Mouse (Mus musculus): ENCODE data around the gene Hoxa3. TPM values are rescaled to one million over a fixed set of nuclear protein-coding genes. Genes with fewer than 3 reads are reported as not detected.

Hoxa3 gene
- polyA plus RNA-seq, 1 experiment from 2014 or later: not detected

DNA sequence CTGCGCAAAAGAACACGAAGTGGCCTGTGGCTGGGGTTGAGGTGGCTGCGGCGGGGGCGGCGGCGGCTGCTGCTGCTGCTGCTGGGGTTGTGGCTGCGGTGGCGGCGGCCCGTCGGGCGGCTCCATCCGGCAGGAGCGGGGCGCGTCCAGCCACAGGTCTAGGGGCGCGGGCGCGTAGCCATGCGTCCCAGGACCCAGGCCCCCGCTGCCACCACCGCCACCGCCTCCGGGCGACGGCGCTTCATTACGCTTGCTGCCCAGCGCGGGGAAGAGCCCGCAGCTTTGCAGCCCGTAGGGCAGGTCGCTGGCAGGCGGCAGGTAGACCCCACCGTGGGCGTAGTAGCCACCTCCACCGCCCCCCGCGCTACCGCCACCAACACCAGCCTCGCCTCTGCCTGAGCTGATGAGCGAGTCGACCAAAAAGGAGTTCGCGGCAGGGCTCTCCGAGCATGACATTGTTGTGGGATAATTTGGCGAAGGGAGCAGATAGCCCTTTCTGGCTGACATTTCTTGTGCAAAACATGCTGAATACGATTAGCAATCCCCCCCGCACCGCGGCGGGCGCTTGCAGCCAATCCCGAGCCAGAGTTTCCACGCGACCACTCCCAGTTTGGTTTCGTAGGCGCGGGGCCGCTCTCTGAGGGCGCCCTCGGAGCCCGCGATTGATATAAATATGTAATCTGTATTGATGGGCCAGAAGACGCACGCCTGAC, 21.4 kb upstream of the Hoxa3 start:
- no peak overlapping the region for H3K9ac ChIP-seq
- H3K4me2 ChIP-seq: no peak overlapping the region
- WGBS: 2% methylated on average over 66 of the region's 68 CpGs
- H3K27ac ChIP-seq: no peak overlapping the region
- no peaks in the 10 kb centered on the region for H3K4me1 ChIP-seq
- ATAC-seq: no peak
- H3K27me3 ChIP-seq: peaks cover 98% of the 10 kb centered on the region
- no peaks in the 10 kb centered on the region for H3K36me3 ChIP-seq (ENCODE audit: poor library complexity, severe bottlenecking)
- no peaks in the 10 kb centered on the region for H3K9me3 ChIP-seq (replicated peaks)
- H3K4me3 ChIP-seq: no peak overlapping the region

DNA sequence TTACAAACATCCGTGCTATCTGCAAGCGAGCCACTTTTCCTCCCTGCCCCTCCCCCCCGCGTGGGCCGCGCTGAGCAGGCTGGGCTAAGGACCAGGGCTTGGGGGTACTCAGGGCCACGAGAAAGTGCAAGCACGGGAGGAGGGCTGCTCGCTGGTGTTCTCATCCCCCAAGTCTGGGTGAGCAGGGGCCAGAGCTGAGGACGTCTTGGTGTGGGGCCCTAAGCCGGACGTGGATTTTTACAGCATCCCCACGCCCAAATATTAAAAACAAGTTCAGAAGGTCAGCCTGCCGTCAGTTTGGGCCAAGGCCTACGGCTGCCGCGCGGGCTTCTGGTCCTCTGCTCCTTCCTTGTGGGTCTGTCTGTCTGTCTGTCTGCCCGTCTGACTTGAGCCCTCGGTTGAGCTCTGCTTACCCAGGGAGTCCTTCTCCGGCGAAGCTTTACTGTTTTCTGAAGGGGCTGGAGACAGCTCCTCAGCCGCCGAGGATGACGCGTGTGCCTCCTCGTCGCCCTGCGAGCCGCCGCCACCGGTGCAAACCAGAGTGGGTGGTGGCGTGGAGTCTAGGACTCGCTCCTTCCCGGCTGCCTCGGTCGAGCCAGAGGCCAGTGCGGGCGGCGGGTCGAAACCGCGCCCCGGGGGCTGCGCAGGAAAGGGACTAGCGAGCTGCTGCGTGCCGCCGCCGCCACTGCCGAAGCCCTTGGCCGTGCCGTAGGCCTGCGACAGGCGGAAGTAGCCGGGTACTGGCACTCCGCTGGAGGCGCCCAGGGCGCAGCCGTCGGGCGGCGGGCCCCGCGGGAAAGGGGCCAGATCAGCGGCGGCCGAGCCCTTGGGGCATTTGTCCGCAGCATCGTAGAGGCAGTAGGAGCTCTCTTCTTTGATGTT, 20.7 kb upstream of the Hoxa3 start:
- Histone ChIP-seq H3K36me3 (ENCODE audit: poor library complexity, severe bottlenecking) (no peaks in the 10 kb centered on the region), H3K27ac (no peak overlapping the region), H3K4me1 (no peaks in the 10 kb centered on the region), H3K4me3 (no peak overlapping the region), H3K4me2 (no peak overlapping the region), H3K27me3 (peaks cover 98% of the 10 kb centered on the region), H3K9ac (no peak overlapping the region), H3K9me3 (replicated peaks) (no peaks in the 10 kb centered on the region)
- 2% methylated on average over 70 of the region's 70 CpGs for WGBS
- ATAC-seq: no peak

DNA sequence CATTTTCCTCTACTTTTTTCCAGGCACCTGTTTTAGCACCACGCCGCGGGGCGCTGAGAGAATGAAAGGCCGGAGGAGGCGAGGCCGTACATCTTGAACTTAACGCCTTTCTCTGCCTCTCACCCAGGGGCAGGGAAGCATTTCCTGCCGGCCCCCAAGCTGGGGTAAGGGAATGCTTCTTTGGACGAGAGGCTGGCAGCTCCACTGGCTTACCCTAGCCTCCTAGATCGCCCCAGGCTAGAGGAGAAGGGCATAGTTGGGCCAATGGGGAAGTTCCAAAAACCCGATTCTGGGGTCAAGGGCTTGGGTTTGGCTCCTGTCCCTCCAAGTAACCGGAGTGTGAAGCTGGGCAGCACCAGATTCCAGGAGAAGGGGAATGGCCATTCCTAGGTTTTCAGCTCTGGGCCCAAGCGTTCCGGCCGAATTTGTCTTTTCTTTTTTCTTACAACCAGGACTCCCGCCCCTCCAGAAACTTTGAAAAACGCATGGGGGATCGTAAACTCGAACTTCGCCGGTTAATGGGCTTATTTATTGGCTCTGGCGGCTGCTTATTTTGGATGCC, 19.9 kb upstream of the Hoxa3 start:
- H3K27me3 ChIP-seq: peaks cover 97% of the 10 kb centered on the region
- no peaks in the 10 kb centered on the region for H3K4me1 ChIP-seq
- no peak for ATAC-seq
- H3K36me3 ChIP-seq (ENCODE audit: poor library complexity, severe bottlenecking): no peaks in the 10 kb centered on the region
- H3K4me3 ChIP-seq: no peak overlapping the region
- H3K27ac ChIP-seq: no peak overlapping the region
- WGBS: 2% methylated on average over 23 of the region's 23 CpGs
- no peak overlapping the region for H3K9ac ChIP-seq
- no peak overlapping the region for H3K4me2 ChIP-seq
- H3K9me3 ChIP-seq (replicated peaks): no peaks in the 10 kb centered on the region

- no peaks in the 10 kb centered on the region for H3K4me1 ChIP-seq
- H3K27ac ChIP-seq: no peak overlapping the region
- under 1% methylated on average over 18 of the region's 18 CpGs for WGBS
- no peak overlapping the region for H3K9ac ChIP-seq
- H3K4me3 ChIP-seq: no peak overlapping the region
- no peak for ATAC-seq
- H3K27me3 ChIP-seq: peaks cover 97% of the 10 kb centered on the region
- no peak overlapping the region for H3K4me2 ChIP-seq
- H3K9me3 ChIP-seq (replicated peaks): no peaks in the 10 kb centered on the region
- H3K36me3 ChIP-seq (ENCODE audit: poor library complexity, severe bottlenecking): no peaks in the 10 kb centered on the region
Observed at GRCm38 (mm10) chr6:52232568-52232965, 19.4 kb upstream of the Hoxa3 start.

DNA sequence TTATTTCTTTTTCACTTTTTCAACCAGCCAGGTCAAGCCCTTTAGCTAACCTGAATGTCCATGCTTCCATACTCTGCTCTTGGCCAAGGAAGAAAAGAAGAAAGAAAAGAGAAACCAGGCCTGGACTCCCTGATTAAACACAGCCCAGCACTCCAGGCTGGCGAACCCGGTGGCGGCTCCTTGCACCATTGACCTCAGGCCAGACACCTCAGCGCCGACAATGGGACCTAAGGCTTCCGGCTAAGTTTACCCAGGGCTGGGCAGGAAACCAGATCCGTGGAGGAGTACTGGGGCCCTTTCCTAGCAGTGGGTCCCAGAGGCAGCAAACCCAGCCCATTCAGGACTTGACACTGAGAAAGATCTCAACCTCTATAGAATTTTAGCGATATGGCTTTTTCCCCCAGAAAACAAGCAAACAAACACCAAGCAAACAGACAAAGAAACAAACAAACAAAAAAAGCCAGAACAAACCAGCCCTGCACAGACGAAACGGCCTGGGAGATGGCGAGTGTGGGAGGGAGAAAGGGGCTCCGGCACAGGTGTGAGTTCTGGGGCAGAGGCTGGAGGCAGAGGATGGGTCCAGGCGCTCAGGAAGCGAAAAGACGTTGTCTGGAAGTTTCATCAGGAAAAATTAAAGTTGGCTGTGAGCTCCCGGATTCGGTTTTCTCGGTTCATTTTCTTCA, 18.9 kb upstream of the Hoxa3 start:
- H3K27ac ChIP-seq: no peak overlapping the region
- ATAC-seq: no peak
- peaks cover 97% of the 10 kb centered on the region for H3K27me3 ChIP-seq
- H3K4me3 ChIP-seq: no peak overlapping the region
- no peaks in the 10 kb centered on the region for H3K4me1 ChIP-seq
- H3K9ac ChIP-seq: no peak overlapping the region
- H3K36me3 ChIP-seq (ENCODE audit: poor library complexity, severe bottlenecking): no peaks in the 10 kb centered on the region
- no peaks in the 10 kb centered on the region for H3K9me3 ChIP-seq (replicated peaks)
- H3K4me2 ChIP-seq: no peak overlapping the region
- WGBS: 2% methylated on average over 18 of the region's 18 CpGs

- no peak for ATAC-seq
- H3K9ac ChIP-seq: no peak within 1 kb of the TSS
- no peaks in the 10 kb centered on the region for H3K36me3 ChIP-seq (ENCODE audit: poor library complexity, severe bottlenecking)
- H3K27ac ChIP-seq: no peak within 1 kb of the TSS
- H3K27me3 ChIP-seq: peaks cover 97% of the 10 kb centered on the region
- H3K9me3 ChIP-seq (replicated peaks): no peaks in the 10 kb centered on the region
- H3K4me3 ChIP-seq: no peak within 1 kb of the TSS
- 1% methylated on average over 26 of the region's 36 CpGs for WGBS
- no peak within 1 kb of the TSS for H3K4me2 ChIP-seq
- no peaks in the 10 kb centered on the region for H3K4me1 ChIP-seq
Observed at GRCm38 (mm10) chr6:52230516-52231165, 17.5 kb upstream of the Hoxa3 start, which contains the start of gene Hoxa9. TSS of gene Hoxa9 (minus strand) at chr6:52231089.

- H3K27me3 ChIP-seq: peaks cover 97% of the 10 kb centered on the region
- H3K9me3 ChIP-seq (replicated peaks): no peaks in the 10 kb centered on the region
- WGBS: 1% methylated on average over 44 of the region's 44 CpGs
- no peaks in the 10 kb centered on the region for H3K36me3 ChIP-seq (ENCODE audit: poor library complexity, severe bottlenecking)
- no peak overlapping the region for H3K27ac ChIP-seq
- H3K4me3 ChIP-seq: no peak overlapping the region
- no peak overlapping the region for H3K4me2 ChIP-seq
- no peaks in the 10 kb centered on the region for H3K4me1 ChIP-seq
- no peak overlapping the region for H3K9ac ChIP-seq
- ATAC-seq: no peak
Observed at GRCm38 (mm10) chr6:52229558-52230416, 16.7 kb upstream of the Hoxa3 start.

DNA sequence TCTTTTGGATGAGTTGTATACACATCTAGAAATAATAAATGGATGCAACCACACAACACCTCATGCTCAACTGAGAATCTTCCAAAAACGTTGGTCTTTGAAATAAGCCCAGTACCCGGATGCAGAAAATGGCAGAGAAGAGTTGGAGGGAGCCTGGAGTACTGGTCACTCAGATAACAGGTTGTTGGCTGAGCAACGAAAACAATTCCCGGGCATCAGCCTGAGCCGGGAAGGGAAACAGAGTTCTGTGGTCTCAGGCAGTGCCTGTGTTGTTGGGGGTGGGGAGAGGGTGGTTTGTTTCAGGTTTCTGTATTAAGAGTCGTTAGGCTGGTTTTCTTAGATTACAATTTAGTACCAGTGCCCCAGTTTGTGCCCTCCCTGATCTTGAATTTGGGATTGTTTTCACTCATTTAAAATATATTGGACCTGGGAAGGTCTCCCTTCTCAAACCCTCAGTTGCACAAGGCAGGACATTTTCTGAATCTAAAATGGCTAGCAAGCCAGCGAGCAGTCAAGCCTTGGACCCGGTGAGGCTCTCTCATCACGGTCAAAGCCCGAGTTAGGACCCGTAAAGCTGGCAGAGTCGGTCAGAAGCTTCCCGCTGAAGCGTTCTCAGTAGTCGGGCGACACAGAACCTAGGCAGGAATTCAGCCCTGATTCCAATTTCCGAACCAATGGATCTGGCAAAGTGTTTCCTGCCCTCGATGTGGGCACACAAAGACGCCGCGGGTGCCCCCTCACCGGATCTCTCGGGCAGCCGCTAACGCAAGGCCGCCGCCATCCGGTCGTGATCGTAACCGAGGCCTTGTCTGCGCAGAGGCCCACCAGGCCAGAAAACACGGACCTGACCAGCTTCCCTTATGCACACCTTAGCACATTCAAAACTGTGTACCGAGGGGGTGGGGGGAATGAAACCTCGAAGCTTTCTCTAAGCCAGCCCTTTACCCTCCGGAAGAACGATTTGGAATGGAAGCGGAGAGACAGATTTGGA, 15.6 kb upstream of the Hoxa3 start:
- Histone ChIP-seq H3K27ac (no peak overlapping the region), H3K27me3 (peaks cover 97% of the 10 kb centered on the region), H3K36me3 (ENCODE audit: poor library complexity, severe bottlenecking) (no peaks in the 10 kb centered on the region), H3K4me2 (no peak overlapping the region), H3K9me3 (replicated peaks) (no peaks in the 10 kb centered on the region), H3K4me3 (no peak overlapping the region), H3K9ac (no peak overlapping the region), H3K4me1 (no peaks in the 10 kb centered on the region)
- ATAC-seq: no peak
- WGBS: 1% methylated on average over 38 of the region's 38 CpGs

DNA sequence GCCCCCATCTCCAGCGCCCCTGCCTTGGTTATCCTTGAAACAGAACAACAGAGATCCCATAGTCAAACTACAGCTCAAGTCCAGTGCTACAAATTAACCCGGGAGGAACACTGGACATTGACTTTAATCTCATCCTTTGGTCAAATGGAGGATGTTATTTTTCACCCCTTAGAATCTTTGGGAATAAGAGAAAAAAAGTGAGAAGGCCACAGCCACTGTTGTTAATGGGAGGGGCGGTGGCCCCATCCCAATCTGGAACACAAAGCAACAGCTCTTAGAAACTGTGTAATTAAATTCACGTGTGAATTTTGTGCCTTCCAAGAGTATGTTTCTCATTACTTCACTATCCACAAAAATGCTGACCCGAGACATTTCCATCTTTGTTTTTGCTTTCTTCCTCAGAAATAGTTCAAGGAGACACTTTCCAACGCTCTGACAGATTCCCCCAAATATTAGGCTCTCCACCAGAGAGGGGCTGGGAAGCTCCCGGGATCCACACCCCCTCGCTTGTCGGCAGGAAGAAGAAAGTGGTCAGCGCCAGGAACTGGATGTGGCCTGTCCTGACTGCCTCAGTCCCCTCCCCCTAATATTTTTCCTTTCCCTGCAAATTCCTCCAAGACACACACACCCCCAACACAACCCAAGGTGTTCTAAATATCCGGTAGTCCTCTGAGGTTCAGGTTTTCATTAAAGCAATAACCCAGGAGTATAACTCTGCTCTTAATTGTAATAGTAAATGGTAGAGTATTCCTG, 14.5 kb upstream of the Hoxa3 start:
- Histone ChIP-seq H3K4me3 (no peak overlapping the region), H3K4me1 (no peaks in the 10 kb centered on the region), H3K27me3 (peaks cover 97% of the 10 kb centered on the region), H3K9me3 (replicated peaks) (no peaks in the 10 kb centered on the region), H3K9ac (no peak overlapping the region), H3K4me2 (no peak overlapping the region), H3K36me3 (ENCODE audit: poor library complexity, severe bottlenecking) (no peaks in the 10 kb centered on the region), H3K27ac (no peak overlapping the region)
- no peak for ATAC-seq
- whole genome bisulfite sequencing: 2% methylated on average over 11 of the region's 11 CpGs

All from forebrain, embryonic 13.5 days (tissue).